Mouse (Mus musculus): ENCODE measurements around the gene Hspd1. TPM values are rescaled to one million over a fixed set of nuclear protein-coding genes. Genes with fewer than 3 reads are reported as not detected.

The Hspd1 gene
- polyA plus RNA-seq, 1 experiment = 19.2 TPM

DNA sequence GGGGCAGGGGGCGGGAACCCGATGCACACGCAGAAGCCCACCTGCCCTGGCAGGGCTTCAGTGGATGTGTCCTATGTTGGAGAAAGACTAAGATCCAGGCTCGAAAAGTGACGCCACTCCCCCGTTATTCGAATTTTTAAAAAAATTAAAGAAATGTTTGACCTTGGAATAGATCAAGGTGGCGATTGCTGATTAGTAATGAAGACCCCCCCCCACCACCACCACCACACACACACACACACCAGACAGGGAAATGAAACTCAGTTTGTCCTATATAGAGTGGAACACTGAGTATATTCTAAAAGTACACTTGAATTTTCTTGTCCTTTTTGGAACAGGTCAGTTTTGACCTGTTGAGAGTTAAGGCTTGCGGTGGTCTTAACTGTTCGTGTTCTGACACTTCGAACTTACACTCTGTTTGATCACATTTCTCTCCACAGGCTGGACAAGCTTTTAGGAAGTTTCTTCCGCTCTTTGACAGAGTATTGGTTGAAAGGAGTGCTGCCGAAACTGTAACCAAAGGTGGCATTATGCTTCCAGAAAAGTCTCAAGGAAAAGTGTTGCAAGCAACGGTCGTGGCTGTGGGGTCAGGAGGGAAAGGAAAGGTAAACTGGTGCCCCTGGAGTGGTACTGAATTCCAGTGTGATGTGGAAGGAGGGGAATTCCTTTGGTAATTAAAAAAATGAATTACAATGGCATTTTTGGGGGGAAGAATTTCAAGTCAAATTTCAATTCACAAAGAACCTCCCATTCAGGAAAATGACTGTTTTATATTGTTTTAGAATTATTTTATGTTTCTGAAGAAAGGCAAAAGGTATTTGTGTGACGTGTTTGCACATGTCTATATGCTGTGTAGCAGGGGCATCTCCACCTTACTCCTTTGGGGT, 811 bp upstream of the Hspd1 start:
- Histone ChIP-seq H3K4me3 (replicated peaks; ENCODE audit: extremely low read depth, low read depth, low read length) (peak overlapping the region; percentile 78), H3K4me1 (ENCODE audit: control insufficient read depth, insufficient read depth, low read length) (peaks cover 11% of the 10 kb centered on the region)
- no peak for DNase-seq
- no peak for TF ChIP-seq POLR2A (IDR thresholded peaks at IDR 0.05; ENCODE audit: borderline replicate concordance, extremely low read depth, low read depth, low read length)
- no peak for TF ChIP-seq CTCF (IDR thresholded peaks at IDR 0.05; ENCODE audit: insufficient read depth, low read length)
- WGBS = 6% methylated on average over 16 of the region's 16 CpGs

DNA sequence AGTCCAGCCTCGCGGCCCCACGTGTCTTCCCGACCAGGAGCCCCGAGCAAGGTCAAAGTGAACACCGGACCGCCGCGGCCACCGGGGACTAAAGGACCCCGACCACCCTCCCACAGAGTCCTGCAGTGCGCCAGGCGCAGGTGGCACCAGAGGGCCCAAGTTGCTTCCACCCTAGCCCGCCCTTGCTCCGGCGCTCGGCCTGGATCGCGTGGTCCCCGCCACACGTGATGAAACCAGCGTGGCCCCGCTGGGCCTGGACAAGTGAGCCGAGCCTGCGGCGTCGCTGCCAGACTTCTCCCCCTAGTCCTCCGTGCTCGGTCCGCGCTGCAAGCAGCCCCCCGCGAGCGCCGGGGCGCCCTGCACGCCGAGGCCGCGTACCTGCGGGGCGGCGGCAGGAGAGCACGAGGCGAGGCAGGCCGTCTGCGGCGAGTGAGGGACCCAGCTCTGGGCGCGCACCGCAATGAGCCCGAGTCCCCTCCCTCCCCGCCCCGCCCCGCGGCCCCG, 590 bp downstream of the Hspd1 start:
- no peak for DNase-seq
- Histone ChIP-seq H3K4me1 (ENCODE audit: control insufficient read depth, insufficient read depth, low read length) (peaks cover 11% of the 10 kb centered on the region), H3K4me3 (replicated peaks; ENCODE audit: extremely low read depth, low read depth, low read length) (peak overlapping the region; percentile 89)
- TF ChIP-seq CTCF (IDR thresholded peaks at IDR 0.05; ENCODE audit: insufficient read depth, low read length) (no peak), POLR2A (IDR thresholded peaks at IDR 0.05; ENCODE audit: borderline replicate concordance, extremely low read depth, low read depth, low read length) (peak; percentile 71; the same call in 1 of the 2 replicates)
- WGBS = under 1% methylated on average over 57 of the region's 57 CpGs

DNA sequence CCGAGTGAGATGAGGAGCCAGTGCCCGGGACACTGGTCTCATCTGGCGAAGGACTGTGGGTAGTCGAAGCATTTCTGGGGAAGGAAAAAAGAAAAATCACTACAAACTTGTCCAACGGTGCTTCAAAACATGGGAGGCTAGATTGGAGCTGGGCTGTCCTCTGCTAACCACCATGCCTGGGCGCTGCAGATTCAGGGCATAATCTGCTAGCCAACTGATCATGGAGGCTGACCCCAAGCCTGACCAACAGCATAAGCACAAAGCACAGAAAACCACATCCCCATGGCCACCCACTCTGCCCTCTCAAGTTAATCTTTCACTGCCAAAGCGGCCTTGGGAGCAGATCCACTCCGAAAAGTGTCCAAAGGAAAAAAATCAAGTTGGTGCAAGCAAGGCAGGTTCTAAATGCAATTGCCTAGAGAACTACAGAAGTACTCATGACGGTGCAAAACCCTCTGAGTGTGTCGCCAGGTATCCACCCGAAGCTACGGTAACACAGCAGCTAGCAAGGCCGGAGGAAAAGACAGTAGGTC, 1.1 kb downstream of the Hspd1 start:
- Histone ChIP-seq H3K4me1 (ENCODE audit: control insufficient read depth, insufficient read depth, low read length) (peaks cover 11% of the 10 kb centered on the region), H3K4me3 (replicated peaks; ENCODE audit: extremely low read depth, low read depth, low read length) (peak overlapping the region; percentile 89)
- DNase-seq = no peak
- TF ChIP-seq CTCF (IDR thresholded peaks at IDR 0.05; ENCODE audit: insufficient read depth, low read length) = no peak
- no peak for TF ChIP-seq POLR2A (IDR thresholded peaks at IDR 0.05; ENCODE audit: borderline replicate concordance, extremely low read depth, low read depth, low read length)
- 2% methylated on average over 13 of the region's 13 CpGs for WGBS

DNA sequence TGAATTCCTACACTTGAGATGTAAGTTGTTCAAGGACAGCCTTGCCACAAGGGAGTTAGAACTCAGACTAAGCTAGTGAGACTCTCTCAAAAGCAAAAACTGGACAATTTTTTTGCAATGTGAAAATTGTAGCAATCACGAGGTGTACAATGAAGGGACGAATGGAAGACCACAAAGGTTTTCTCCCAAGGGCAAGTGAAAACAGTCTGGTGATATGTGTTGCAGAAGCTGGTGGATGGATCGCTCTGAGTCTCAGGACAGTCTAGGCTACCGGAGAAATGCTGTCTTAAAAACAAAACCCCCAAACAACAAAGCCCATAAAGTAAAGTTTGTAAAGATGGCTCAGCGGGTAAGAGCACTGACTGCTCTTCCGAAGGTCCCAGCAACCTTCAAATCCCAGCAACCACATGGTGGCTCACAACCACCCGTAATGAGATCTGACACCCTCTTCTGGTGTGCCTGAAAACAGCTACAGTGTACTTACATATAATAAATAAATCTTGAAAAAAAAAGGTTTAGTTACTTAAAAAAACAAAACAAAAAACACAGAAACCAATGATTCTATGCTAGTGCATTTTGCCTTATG, 2.2 kb downstream of the Hspd1 start:
- TF ChIP-seq POLR2A (IDR thresholded peaks at IDR 0.05; ENCODE audit: borderline replicate concordance, extremely low read depth, low read depth, low read length) (no peak), CTCF (IDR thresholded peaks at IDR 0.05; ENCODE audit: insufficient read depth, low read length) (no peak)
- DNase-seq = no peak
- Histone ChIP-seq H3K4me3 (replicated peaks; ENCODE audit: extremely low read depth, low read depth, low read length) (no peak overlapping the region), H3K4me1 (ENCODE audit: control insufficient read depth, insufficient read depth, low read length) (peaks cover 11% of the 10 kb centered on the region)
- WGBS = 55% methylated on average over 7 of the region's 7 CpGs

DNA sequence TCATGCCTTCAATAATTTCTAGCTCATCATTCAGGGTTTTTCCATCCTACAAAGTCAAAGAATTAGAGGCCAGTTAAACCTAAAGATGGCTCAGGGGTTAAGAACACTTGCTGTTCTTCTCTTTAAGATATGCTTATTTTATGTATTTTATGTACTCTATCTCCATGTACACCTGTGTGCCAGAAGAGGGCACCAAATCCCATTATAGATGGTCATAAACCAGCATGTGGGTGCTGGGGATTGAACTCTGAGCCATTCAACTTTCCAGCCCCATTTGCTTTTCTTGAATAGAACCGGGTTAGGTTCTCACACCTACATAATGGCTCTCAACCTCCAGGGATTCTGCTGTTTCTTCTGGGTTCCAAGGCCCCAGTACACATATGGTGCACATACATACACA, 5.9 kb downstream of the Hspd1 start:
- Histone ChIP-seq H3K4me1 (ENCODE audit: control insufficient read depth, insufficient read depth, low read length) (peaks cover 9% of the 10 kb centered on the region), H3K4me3 (replicated peaks; ENCODE audit: extremely low read depth, low read depth, low read length) (no peak overlapping the region)
- 85% methylated on average over 1 of the region's 1 CpGs for WGBS
- DNase-seq = no peak
- TF ChIP-seq CTCF (IDR thresholded peaks at IDR 0.05; ENCODE audit: insufficient read depth, low read length) (no peak), POLR2A (IDR thresholded peaks at IDR 0.05; ENCODE audit: borderline replicate concordance, extremely low read depth, low read depth, low read length) (no peak)

DNA sequence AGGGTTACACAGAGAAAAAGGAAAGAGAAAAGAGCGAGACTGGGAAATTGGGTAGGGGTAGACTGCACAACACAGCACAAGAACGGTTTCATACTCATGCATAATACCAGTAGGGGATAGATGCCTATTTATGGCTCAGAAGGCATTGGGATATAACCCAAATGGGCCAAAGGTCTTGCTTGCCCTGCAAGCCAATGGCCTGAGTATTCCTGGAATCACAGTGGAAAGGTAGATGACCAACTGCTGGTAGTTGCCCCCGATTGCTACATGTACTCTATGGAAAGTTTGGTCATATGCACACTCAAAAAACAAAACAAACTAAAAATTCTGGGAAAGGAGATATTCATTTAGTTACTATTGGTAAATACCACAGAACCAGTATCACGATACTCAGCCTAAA, 8.4 kb downstream of the Hspd1 start:
- H3K4me3 ChIP-seq (replicated peaks; ENCODE audit: extremely low read depth, low read depth, low read length) = no peak overlapping the region
- DNase-seq = no peak
- no peaks in the 10 kb centered on the region; the same call in 1 of the 2 replicates for H3K4me1 ChIP-seq (ENCODE audit: control insufficient read depth, insufficient read depth, low read length)
- no peak for TF ChIP-seq POLR2A (IDR thresholded peaks at IDR 0.05; ENCODE audit: borderline replicate concordance, extremely low read depth, low read depth, low read length)
- no peak for TF ChIP-seq CTCF (IDR thresholded peaks at IDR 0.05; ENCODE audit: insufficient read depth, low read length)
- 92% methylated on average over 4 of the region's 4 CpGs for WGBS

DNA sequence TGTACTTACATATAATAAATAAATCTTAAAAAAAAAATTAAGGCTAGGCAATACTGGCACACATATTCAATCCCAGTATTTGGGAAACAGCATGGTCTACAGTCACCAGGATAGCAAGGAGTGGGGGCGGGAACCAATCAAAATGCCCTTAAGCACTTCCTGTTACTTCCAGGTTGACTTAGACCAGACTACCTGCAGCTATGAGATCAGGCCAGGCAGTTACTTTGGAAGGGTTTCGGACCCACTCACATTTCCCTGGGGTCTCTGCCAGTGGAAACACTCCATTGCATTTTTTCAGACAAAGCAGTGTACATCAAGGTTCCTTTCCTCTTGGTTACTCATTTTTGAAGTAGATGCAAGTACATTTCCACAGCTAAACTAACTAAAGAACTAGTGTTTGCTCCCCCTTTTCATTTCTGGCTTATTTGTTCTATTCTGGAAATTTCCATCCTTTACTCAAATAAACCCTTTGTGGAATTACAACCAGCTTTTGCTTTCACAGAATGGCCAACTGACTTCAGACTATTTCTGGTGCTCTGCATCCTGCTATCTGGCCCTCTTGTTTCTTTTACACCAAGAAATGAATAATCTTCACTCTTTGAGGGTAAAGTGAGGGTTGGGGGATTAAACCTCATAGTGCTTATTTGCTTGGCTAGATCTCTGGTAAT, 11.1 kb downstream of the Hspd1 start:
- no peak overlapping the region for H3K4me3 ChIP-seq (replicated peaks; ENCODE audit: extremely low read depth, low read depth, low read length)
- H3K4me1 ChIP-seq (ENCODE audit: control insufficient read depth, insufficient read depth, low read length) = no peaks in the 10 kb centered on the region; the same call in 1 of the 2 replicates
- 86% methylated on average over 2 of the region's 2 CpGs for WGBS
- TF ChIP-seq POLR2A (IDR thresholded peaks at IDR 0.05; ENCODE audit: borderline replicate concordance, extremely low read depth, low read depth, low read length) (no peak), CTCF (IDR thresholded peaks at IDR 0.05; ENCODE audit: insufficient read depth, low read length) (no peak)
- DNase-seq = no peak

DNA sequence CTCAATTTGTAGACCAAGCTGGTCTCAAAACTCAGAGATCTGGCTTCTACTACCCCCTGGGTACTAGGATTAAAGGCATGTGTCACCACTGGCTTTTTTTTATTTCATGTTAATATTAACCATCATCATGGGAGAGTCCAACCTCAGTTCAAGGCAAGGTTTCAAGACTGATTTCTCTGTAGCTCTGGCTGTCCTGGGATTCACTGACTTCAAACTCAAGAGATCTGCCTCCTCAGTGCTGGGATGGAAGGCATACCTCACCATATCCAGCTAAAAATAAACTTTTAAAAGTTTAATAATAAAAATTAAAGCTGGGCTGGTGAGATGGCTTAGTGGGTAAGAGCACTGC, 11.7 kb downstream of the Hspd1 start:
- Histone ChIP-seq H3K4me3 (replicated peaks; ENCODE audit: extremely low read depth, low read depth, low read length) (no peak overlapping the region), H3K4me1 (ENCODE audit: control insufficient read depth, insufficient read depth, low read length) (no peaks in the 10 kb centered on the region; the same call in 1 of the 2 replicates)
- no peak for DNase-seq
- no peak for TF ChIP-seq CTCF (IDR thresholded peaks at IDR 0.05; ENCODE audit: insufficient read depth, low read length)
- no peak for TF ChIP-seq POLR2A (IDR thresholded peaks at IDR 0.05; ENCODE audit: borderline replicate concordance, extremely low read depth, low read depth, low read length)

Data from lung, adult 2 months (tissue).